Mouse (Mus musculus): ENCODE measurements around the gene Ypel5. TPM values are rescaled to one million over a fixed set of nuclear protein-coding genes. Genes with fewer than 3 reads are reported as not detected.

Ypel5 gene
- polyA plus RNA-seq, 1 experiment: 72.9 TPM

DNA sequence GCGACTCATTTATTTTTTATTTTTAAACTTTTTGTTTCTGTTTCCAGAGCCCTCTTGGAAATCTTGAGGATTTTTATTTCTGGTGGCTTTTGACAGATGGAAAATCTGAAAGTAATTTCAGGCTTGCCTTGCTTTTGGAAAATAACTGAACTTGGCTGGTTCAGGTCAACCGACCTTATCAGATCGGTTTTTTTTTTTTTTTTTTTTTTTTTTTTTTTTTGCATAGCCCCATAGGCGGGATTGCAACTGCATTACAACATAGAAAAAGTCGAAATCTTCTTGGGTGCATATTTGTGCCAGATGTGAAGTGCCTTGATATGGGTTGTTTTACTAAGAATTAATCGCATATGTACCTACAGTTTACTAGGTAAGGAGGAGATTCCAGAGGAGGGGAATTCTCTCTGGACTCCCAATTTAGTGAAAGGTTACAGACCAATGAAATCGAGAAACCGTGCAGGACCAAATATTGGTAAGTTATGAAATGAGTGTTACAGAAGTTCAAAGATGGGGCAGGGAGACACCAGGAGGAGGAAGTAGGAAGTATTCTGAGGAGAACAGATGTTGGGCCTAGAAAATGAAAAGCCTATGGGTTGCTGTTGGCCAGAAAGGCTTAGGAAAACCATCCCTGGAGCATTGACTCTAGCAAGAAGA is 1.7 kb downstream of the Ypel5 start:
- peak overlapping the region; percentile 89 for H3K4me3 ChIP-seq (ENCODE audit: insufficient read depth, low read length)
- peaks cover 2% of the 10 kb centered on the region; the same call in 1 of the 2 replicates for H3K4me1 ChIP-seq (ENCODE audit: control insufficient read depth, insufficient read depth, low read length)
- TF ChIP-seq POLR2A (IDR thresholded peaks at IDR 0.05; ENCODE audit: extremely low read depth, insufficient read depth, low read length): no peak
- H3K27ac ChIP-seq (ENCODE audit: insufficient read depth, low read length): peak overlapping the region; percentile 100

DNA sequence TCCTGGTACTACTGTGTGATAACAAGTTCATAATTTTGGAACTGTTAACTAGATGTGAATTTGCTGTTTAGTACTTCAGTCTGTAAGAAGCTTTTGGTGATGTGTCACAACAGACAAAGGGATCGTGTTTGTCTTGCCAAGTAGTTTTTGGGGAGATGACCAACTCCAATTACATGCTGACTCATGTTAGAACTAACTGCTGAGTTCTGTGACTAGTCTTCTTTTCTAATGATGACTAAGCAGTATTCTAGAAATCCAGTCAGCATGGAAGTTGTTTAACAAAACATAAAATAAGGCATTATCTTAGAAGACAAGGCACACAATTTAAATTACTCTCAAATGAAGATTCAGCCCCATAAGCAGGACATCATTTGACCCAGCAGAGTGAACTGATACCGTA is 2.7 kb downstream of the Ypel5 start:
- H3K4me3 ChIP-seq (ENCODE audit: insufficient read depth, low read length): no peak overlapping the region; the same call in 1 of the 2 replicates
- H3K4me1 ChIP-seq (ENCODE audit: control insufficient read depth, insufficient read depth, low read length): peaks cover 2% of the 10 kb centered on the region; the same call in 1 of the 2 replicates
- H3K27ac ChIP-seq (ENCODE audit: insufficient read depth, low read length): no peak overlapping the region
- TF ChIP-seq CTCF (IDR thresholded peaks at IDR 0.05; ENCODE audit: extremely low read depth, insufficient read depth, low read length) (no peak), POLR2A (IDR thresholded peaks at IDR 0.05; ENCODE audit: extremely low read depth, insufficient read depth, low read length) (no peak)

DNA sequence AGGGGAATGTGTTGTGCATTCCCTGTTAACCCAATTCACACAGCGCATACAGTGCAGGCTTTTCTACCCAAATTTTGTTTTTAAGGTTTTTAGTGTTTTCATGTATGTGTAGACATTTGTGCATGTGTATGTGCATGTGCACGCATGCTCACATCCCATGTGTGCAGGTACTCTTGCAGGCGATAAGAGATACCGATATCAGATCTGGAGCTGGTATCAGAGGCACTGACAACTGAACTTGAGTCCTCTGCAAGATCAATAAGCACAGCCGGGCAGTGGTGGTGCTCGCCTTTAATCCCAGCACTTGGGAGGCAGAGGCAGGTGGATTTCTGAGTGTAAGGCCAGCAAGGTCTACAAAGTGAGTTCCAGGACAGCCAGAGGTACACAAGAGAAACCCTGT is 8.1 kb downstream of the Ypel5 start:
- no peaks in the 10 kb centered on the region; the same call in 1 of the 2 replicates for H3K4me1 ChIP-seq (ENCODE audit: control insufficient read depth, insufficient read depth, low read length)
- H3K27ac ChIP-seq (ENCODE audit: insufficient read depth, low read length): no peak overlapping the region
- TF ChIP-seq POLR2A (IDR thresholded peaks at IDR 0.05; ENCODE audit: extremely low read depth, insufficient read depth, low read length) (no peak), CTCF (IDR thresholded peaks at IDR 0.05; ENCODE audit: extremely low read depth, insufficient read depth, low read length) (no peak)
- no peak overlapping the region for H3K4me3 ChIP-seq (ENCODE audit: insufficient read depth, low read length)

DNA sequence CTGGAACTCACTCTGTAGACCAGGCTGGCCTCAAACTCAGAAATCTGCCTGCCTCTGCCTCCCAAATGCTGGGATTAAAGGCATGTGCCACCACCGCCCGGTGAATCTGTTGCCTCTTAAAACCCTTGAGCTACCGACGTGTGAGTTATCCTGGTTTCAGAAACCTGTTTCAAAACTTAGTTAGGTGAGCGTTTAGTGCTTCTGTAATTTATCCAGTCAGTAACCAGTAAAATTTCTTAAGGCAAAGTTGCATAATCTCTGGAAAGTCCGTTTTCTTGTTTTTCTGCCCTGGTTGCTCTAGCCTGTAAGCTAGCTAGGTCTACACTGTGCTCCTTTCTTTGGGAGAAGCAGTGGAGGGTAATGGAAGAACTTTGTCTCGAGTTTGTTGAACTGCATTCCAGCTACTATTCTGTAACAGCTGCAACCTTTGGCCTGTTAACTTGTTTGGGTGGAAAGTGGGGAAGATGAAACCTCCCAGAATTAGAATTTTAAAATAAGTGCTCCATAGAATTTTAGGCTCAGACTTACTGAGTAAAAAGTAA is 8.8 kb downstream of the Ypel5 start:
- Histone ChIP-seq H3K4me3 (ENCODE audit: insufficient read depth, low read length) (no peak overlapping the region), H3K27ac (ENCODE audit: insufficient read depth, low read length) (no peak overlapping the region), H3K4me1 (ENCODE audit: control insufficient read depth, insufficient read depth, low read length) (no peaks in the 10 kb centered on the region; the same call in 1 of the 2 replicates)
- TF ChIP-seq CTCF (IDR thresholded peaks at IDR 0.05; ENCODE audit: extremely low read depth, insufficient read depth, low read length): no peak
- TF ChIP-seq POLR2A (IDR thresholded peaks at IDR 0.05; ENCODE audit: extremely low read depth, insufficient read depth, low read length): no peak

DNA sequence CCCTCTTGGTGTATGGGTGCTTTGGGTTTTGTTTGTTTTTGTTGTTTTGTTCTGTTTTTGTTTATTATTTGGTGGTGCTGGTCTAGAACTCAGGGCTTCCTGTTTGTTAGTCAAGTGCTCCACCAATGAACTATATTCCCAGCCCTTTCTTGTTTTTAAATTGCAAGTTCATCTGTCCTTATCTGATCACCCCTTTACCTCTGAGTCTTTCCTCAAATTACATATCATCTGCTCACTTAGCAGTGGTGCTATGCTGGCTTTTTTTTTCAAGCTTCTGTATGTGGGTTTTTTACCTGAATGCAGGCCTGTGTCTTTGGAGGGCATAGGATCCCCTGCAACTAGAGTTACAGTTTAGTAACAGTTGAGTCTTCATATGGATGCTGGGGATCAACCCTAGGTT is 9.3 kb downstream of the Ypel5 start:
- Histone ChIP-seq H3K4me1 (ENCODE audit: control insufficient read depth, insufficient read depth, low read length) (no peaks in the 10 kb centered on the region; the same call in 1 of the 2 replicates), H3K27ac (ENCODE audit: insufficient read depth, low read length) (no peak overlapping the region), H3K4me3 (ENCODE audit: insufficient read depth, low read length) (no peak overlapping the region)
- TF ChIP-seq CTCF (IDR thresholded peaks at IDR 0.05; ENCODE audit: extremely low read depth, insufficient read depth, low read length): no peak

DNA sequence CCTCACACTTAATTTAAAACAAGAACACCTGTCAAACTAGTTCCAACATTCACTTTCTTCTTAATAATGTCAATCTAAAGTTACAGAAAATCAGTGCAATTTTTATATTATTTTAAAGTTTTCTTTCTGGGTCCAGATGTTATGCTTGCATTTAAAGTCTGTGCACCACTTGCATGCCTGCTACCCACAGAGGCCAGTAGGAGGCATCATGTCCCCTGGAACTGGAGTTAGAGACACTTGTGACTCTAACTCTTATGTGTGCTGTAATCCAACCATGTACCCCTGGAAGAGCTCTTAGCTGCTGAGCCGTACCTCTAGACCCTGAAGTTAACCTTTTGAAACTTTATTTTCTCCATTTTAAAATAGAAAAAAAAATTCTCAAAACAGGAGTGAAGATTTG is 19.0 kb downstream of the Ypel5 start:
- H3K27ac ChIP-seq (ENCODE audit: insufficient read depth, low read length): no peak overlapping the region
- H3K4me1 ChIP-seq (ENCODE audit: control insufficient read depth, insufficient read depth, low read length): no peaks in the 10 kb centered on the region
- no peak for TF ChIP-seq POLR2A (IDR thresholded peaks at IDR 0.05; ENCODE audit: extremely low read depth, insufficient read depth, low read length)
- no peak for TF ChIP-seq CTCF (IDR thresholded peaks at IDR 0.05; ENCODE audit: extremely low read depth, insufficient read depth, low read length)
- H3K4me3 ChIP-seq (ENCODE audit: insufficient read depth, low read length): no peak overlapping the region

DNA sequence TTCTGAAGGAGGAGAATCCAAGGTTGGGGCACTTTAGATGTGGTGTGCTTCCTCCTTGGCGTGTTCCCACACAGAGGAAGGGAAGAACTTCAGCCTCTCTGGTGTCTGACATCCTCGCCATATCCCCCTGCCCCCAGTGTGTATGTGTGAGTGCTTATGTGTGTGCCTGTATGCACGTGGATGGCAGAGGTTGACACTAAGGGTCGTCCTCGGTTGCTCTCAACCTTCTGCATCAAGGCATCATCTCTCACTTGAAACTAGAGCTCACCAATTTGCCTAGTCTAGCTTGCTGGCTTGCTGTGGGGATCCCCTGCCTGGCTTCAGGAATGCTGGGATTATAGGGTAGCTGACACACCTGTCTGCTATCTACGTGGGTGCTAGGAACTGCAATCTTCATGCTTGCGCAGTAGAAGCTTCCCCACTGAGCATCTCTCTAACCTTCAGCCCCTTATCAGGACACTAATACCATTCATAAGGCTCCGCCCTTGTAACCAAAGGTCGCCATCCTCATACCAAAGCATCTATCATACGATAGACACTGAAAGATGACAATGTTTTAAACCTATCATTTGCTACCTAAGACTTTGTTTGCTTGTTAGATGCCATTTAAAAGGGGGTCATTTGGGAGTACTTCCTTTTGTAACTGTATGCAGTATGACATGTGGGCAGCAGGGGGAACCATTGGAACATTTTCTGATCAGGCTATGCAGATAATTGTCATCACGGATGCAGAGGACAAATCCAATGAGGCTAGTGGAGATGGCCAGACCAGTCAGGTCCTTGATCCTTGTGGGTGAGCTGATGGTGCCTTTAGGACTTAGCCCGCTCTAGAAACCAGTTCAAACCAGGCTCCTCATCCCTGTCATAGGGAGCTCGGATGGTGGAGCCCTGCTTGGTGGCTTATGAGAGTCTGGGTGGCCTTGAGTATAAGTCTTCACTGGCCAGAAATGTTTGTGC is 21.7 kb downstream of the Ypel5 start:
- Histone ChIP-seq H3K4me3 (ENCODE audit: insufficient read depth, low read length) (no peak overlapping the region), H3K27ac (ENCODE audit: insufficient read depth, low read length) (no peak overlapping the region), H3K4me1 (ENCODE audit: control insufficient read depth, insufficient read depth, low read length) (no peaks in the 10 kb centered on the region)
- TF ChIP-seq POLR2A (IDR thresholded peaks at IDR 0.05; ENCODE audit: extremely low read depth, insufficient read depth, low read length) (no peak), CTCF (IDR thresholded peaks at IDR 0.05; ENCODE audit: extremely low read depth, insufficient read depth, low read length) (peak; percentile 71)

DNA sequence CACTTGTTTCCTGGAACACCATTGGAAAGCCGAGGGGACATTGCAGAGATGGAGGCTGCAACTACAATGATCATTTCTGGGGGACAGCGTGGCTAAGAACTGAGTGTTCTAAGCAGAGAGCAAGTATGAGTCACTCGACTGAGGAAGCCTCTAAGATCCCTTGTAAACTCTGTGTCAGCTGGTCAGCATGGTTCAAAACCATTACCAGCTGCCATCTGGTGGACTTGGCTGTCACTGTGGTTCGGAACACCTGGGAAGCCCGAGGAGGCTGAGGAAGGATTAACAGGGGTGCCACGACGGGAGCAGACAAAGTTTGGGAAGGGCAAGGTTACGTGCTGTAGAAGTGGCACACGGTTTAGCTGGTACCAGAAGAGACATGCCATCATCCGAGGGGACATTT is 27.0 kb downstream of the Ypel5 start:
- no peaks in the 10 kb centered on the region for H3K4me1 ChIP-seq (ENCODE audit: control insufficient read depth, insufficient read depth, low read length)
- no peak for TF ChIP-seq POLR2A (IDR thresholded peaks at IDR 0.05; ENCODE audit: extremely low read depth, insufficient read depth, low read length)
- TF ChIP-seq CTCF (IDR thresholded peaks at IDR 0.05; ENCODE audit: extremely low read depth, insufficient read depth, low read length): no peak
- no peak overlapping the region for H3K27ac ChIP-seq (ENCODE audit: insufficient read depth, low read length)
- H3K4me3 ChIP-seq (ENCODE audit: insufficient read depth, low read length): no peak overlapping the region

DNA sequence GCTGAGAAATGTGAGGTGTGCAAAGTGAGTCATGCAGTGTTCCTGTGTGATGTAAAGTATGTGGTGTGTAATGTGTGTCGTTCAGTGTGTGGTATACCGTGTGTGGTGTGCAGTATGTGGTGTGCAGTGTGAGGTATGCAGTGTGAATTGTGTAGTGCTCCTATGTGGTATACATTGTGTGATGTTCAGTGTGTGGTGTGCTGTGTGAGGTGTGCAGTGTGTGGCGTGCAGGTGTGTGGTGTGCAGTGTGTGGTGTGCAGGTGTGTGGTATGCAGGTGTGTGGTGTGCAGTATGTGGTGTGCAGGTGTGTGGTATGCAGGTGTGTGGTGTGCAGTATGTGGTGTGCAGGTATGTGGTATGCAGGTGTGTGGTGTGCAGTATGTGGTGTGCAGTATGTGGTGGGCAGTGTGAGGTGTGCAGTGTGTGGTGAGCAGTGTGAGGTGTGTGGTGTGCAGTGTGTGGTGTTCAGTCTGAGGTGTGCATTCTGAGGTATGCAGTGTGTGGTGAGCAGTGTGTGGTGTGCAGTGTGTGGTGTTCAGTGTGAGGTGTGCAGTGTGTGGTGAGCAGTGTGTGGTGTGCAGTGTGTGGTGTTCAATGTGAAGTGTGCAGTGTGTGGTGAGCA is 30.5 kb downstream of the Ypel5 start:
- Histone ChIP-seq H3K4me1 (ENCODE audit: control insufficient read depth, insufficient read depth, low read length) (no peaks in the 10 kb centered on the region), H3K27ac (ENCODE audit: insufficient read depth, low read length) (no peak overlapping the region), H3K4me3 (ENCODE audit: insufficient read depth, low read length) (no peak overlapping the region)
- TF ChIP-seq POLR2A (IDR thresholded peaks at IDR 0.05; ENCODE audit: extremely low read depth, insufficient read depth, low read length) (no peak), CTCF (IDR thresholded peaks at IDR 0.05; ENCODE audit: extremely low read depth, insufficient read depth, low read length) (no peak)
